Comparison of ENCODE assay signal across 8 mouse cellular contexts in the genomic region with DNA sequence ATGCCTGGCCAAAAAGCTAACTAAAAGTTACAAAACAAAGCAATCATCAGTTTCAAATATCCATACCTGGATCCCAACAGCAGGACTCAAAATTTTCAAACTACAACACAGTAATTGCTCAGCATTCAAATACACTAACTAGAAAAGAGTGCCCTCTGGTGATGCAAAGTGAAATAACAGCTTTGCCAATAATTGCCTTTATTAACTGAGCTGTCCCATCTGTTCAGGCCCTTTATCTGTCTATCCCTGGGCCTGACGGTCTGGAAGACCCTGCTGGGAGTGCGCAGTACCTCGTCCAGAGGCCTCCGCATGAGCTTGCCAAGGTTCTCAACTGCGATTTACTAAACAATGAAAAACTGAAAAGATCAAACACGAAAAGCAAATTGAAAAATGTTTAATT. TPM values are rescaled to one million over a fixed set of nuclear protein-coding genes. Genes with fewer than 3 reads are reported as not detected.
A peak's percentile ranks its signal among the peaks of the same experiment; 100 is the strongest.
DNase-seq lines count a peak whose midpoint lies in the region; ATAC-seq lines count a peak whose summit lies in the region.

No protein-coding gene starts in this region.

- peak; percentile 32 for DNase-seq in adrenal gland, postnatal 14 days
- no peak for DNase-seq in adrenal gland, postnatal 4 days (ENCODE audit: low spot score in 2 of 2)
- peak; percentile 25 for DNase-seq in thymus, postnatal 0 days (ENCODE audit: low spot score)
- DNase-seq in thymus, postnatal 36 days = no peak
- peak; percentile 37 for DNase-seq in embryo, embryonic 11.5 days (ENCODE audit: low read depth, low spot score)
- peak; percentile 3 to 10 for DNase-seq in kidney, postnatal 4 days
- DNase-seq in testis, postnatal 14 days (ENCODE audit: low spot score) = no peak

- peak; percentile 74 for ATAC-seq in megakaryocyte progenitor cell, adult 5-6 weeks (replicated peaks; ENCODE audit: poor library complexity)

RNA-seq across cellular contexts. Expression of gene Cep128, which starts 58.1 kb away (rescaled TPM):
- 6.6 and 8.7 TPM in 2 replicates for total RNA-seq in adrenal gland, postnatal 14 days (2021)
- 10 to 100 TPM in 1 of 2 experiments, 1 to 10 TPM in 1; 9.7 to 10.7 TPM for total RNA-seq in adrenal gland, postnatal 4 days (2021)
- 8.1 and 8.8 TPM in 2 replicates for polyA plus RNA-seq in thymus, postnatal 0 days (2015; fragmentation: Nextera tagmentation; extraction: Ambion mirVana)
- total RNA-seq in megakaryocyte progenitor cell, adult 5-6 weeks (2015) = 66.2 and 74.5 TPM in 2 replicates
- 86.2 and 96.9 TPM in 2 replicates for total RNA-seq in megakaryocyte progenitor cell, adult 5-6 weeks (2017)

RNA-seq across cellular contexts. Expression of gene Tshr, which starts 58.3 kb away (rescaled TPM):
- total RNA-seq in adrenal gland, postnatal 14 days (2021) = 1.7 and 2.3 TPM in 2 replicates
- 1 to 10 TPM; 1.6 to 1.9 TPM for total RNA-seq in adrenal gland, postnatal 4 days (2021)
- 0.08 TPM in 1 of 2 replicates, not detected in the other for polyA plus RNA-seq in thymus, postnatal 0 days (2015; fragmentation: Nextera tagmentation; extraction: Ambion mirVana)
- 2.6 TPM in 2 replicates for total RNA-seq in megakaryocyte progenitor cell, adult 5-6 weeks (2015)
- total RNA-seq in megakaryocyte progenitor cell, adult 5-6 weeks (2017) = 0.84 and 0.92 TPM in 2 replicates

Comparison
In these comparisons a context has a peak if more than half of its experiments do, and no peak if none do; other contexts are left out.
1. DNase-seq: peak in adrenal gland, postnatal 14 days (single experiment), thymus, postnatal 0 days (single experiment), embryo, embryonic 11.5 days (single experiment) and kidney, postnatal 4 days (2 of 2); none in adrenal gland, postnatal 4 days (0 of 2), thymus, postnatal 36 days (0 of 2) and testis, postnatal 14 days (single experiment).